Mouse (Mus musculus) urinary bladder, postnatal 10 days (tissue): Measurements from ENCODE around the gene Rnf146.
"Not testable (repeated sequence)": the region's sequence is repeated elsewhere in the genome, so short reads cannot be mapped to it uniquely, and the experiment has no call there.

ENCODE experiments used
- DNase-seq: peaks from one replicate; pipeline ENCODE4 v3.0.0; 2022; ENCODE audit warnings: low spot score

The Rnf146 gene

GRCm38 (mm10) chr10:29362197-29362900 is at the start of gene Rnf146:
Gene Rnf146 (minus strand): TSS chr10:29362442.
- no peak for DNase-seq

- DNase-seq: no peak
These were observed 40.5 kb upstream of the Rnf146 start for GRCm38 (mm10) chr10:29402656-29403268.

- not testable (repeated sequence) for DNase-seq
These were observed 32.6 kb upstream of the Rnf146 start for GRCm38 (mm10) chr10:29394890-29395289.

GRCm38 (mm10) chr10:29381558-29381957 is 19.3 kb upstream of the Rnf146 start:
- DNase-seq: no peak

- no peak for DNase-seq
These were observed 11.8 kb upstream of the Rnf146 start for GRCm38 (mm10) chr10:29374065-29374464.

- peak; percentile 41 for DNase-seq
These were observed 612 bp downstream of the Rnf146 start for GRCm38 (mm10) chr10:29361464-29362196.

- DNase-seq: no peak
These were observed 1.2 kb downstream of the Rnf146 start for GRCm38 (mm10) chr10:29361095-29361463.

GRCm38 (mm10) chr10:29354183-29354582 is 8.1 kb downstream of the Rnf146 start:
- DNase-seq: no peak

- no peak for DNase-seq
These were observed 9.7 kb downstream of the Rnf146 start for GRCm38 (mm10) chr10:29352575-29352974.

GRCm38 (mm10) chr10:29351420-29351819 is 10.8 kb downstream of the Rnf146 start:
- no peak for DNase-seq

- no peak for DNase-seq
These were observed 15.6 kb downstream of the Rnf146 start for GRCm38 (mm10) chr10:29346638-29347037.

GRCm38 (mm10) chr10:29344232-29344631 is 18.0 kb downstream of the Rnf146 start:
- no peak for DNase-seq

- DNase-seq: no peak
These were observed 23.7 kb downstream of the Rnf146 start for GRCm38 (mm10) chr10:29338355-29339056.

GRCm38 (mm10) chr10:29333836-29334235 is 28.4 kb downstream of the Rnf146 start:
- no peak for DNase-seq

GRCm38 (mm10) chr10:29324817-29325216 is 37.4 kb downstream of the Rnf146 start:
- no peak for DNase-seq

GRCm38 (mm10) chr10:29313905-29314304 is 48.3 kb downstream of the Rnf146 start:
- DNase-seq: no peak

GRCm38 (mm10) chr10:29313064-29313638 is 49.1 kb downstream of the Rnf146 start, which contains the start of gene Echdc1:
Gene Echdc1 (plus strand): TSS chr10:29313166.
- peak; percentile 40 for DNase-seq

GRCm38 (mm10) chr10:29311480-29312219 is 50.6 kb downstream of the Rnf146 start:
- no peak for DNase-seq

GRCm38 (mm10) chr10:29302230-29302629 is 60.0 kb downstream of the Rnf146 start:
- no peak for DNase-seq
